13 mouse cellular contexts compared by ENCODE assay signal in genomic region chr6:85218684-85219445, GRCm38 (mm10). TPM values are rescaled to one million over a fixed set of nuclear protein-coding genes. Genes with fewer than 3 reads are reported as not detected.
A peak's percentile ranks its signal among the peaks of the same experiment; 100 is the strongest.
DNase-seq lines count a peak whose midpoint lies in the region; ATAC-seq lines count a peak whose summit lies in the region.
"Had no signal": no experiment of that assay in that cellular context is flagged by ENCODE, and none has a peak within 500 bp of the region (broad histone marks: within the 10 kb centered on the region; RNA-seq: fewer than 3 reads in every experiment).

No protein-coding gene starts in this region.

- H3K4me1 ChIP-seq in embryonic facial prominence, embryonic 10.5 days: peaks cover 66% of the 10 kb centered on the region
- H3K4me1 ChIP-seq in hindbrain, embryonic 14.5 days (replicated peaks; ENCODE audit: control insufficient read depth, insufficient read depth, low read length): no peaks in the 10 kb centered on the region

- H3K27me3 ChIP-seq in embryonic facial prominence, embryonic 10.5 days (replicated peaks; ENCODE audit: low read depth, poor library complexity, severe bottlenecking): peaks cover 14% of the 10 kb centered on the region; the same call in 1 of the 2 replicates
- H3K27me3 ChIP-seq in hindbrain, embryonic 14.5 days (ENCODE audit: control insufficient read depth, insufficient read depth, low read length): no peaks in the 10 kb centered on the region
- H3K27me3 ChIP-seq: kidney, embryonic 15.5 days had no signal

- H3K27ac ChIP-seq in embryonic facial prominence, embryonic 10.5 days (replicated peaks): peak overlapping the region; percentile 77
- no peak overlapping the region for H3K27ac ChIP-seq in hindbrain, embryonic 14.5 days
- H3K27ac ChIP-seq: kidney, embryonic 15.5 days had no signal

- no peak overlapping the region for H3K4me2 ChIP-seq in hindbrain, embryonic 14.5 days (replicated peaks)
- H3K4me2 ChIP-seq: kidney, embryonic 15.5 days had no signal

- no peaks in the 10 kb centered on the region for H3K36me3 ChIP-seq in embryonic facial prominence, embryonic 10.5 days (replicated peaks)
- H3K36me3 ChIP-seq in hindbrain, embryonic 14.5 days (replicated peaks; ENCODE audit: control insufficient read depth, insufficient read depth): no peaks in the 10 kb centered on the region
- H3K36me3 ChIP-seq: kidney, embryonic 15.5 days had no signal

- WGBS in embryonic facial prominence, embryonic 10.5 days: 36% methylated on average over 5 of the region's 5 CpGs
- WGBS in hindbrain, embryonic 14.5 days: 39% methylated on average over 5 of the region's 5 CpGs

- no peaks in the 10 kb centered on the region for H3K9me3 ChIP-seq in embryonic facial prominence, embryonic 10.5 days
- no peaks in the 10 kb centered on the region for H3K9me3 ChIP-seq in hindbrain, embryonic 14.5 days (ENCODE audit: control insufficient read depth, low read length)
- H3K9me3 ChIP-seq: kidney, embryonic 15.5 days had no signal

- H3K9ac ChIP-seq in hindbrain, embryonic 14.5 days: no peak overlapping the region
- H3K9ac ChIP-seq: kidney, embryonic 15.5 days had no signal

- peak; percentile 47; the same call in 1 of the 2 replicates for ATAC-seq in hindbrain, embryonic 14.5 days (ENCODE audit: low FRiP score)
- ATAC-seq: lung, postnatal 0 days had no signal

- no peak overlapping the region for H3K4me3 ChIP-seq in embryonic facial prominence, embryonic 10.5 days
- H3K4me3 ChIP-seq in hindbrain, embryonic 14.5 days (replicated peaks; ENCODE audit: low read length): no peak overlapping the region
- H3K4me3 ChIP-seq: kidney, embryonic 15.5 days had no signal

- DNase-seq in frontal cortex, postnatal 36 days (ENCODE audit: low spot score in 2 of 2): peak; percentile 38 to 65
- no peak for DNase-seq in frontal cortex, postnatal 25 days (ENCODE audit: low spot score in 2 of 2)
- DNase-seq in 3T3-L1 (ENCODE audit: low read depth, low spot score): peak; percentile 59
- DNase-seq in embryonic facial prominence, embryonic 10.5 days (ENCODE audit: low spot score): peak; percentile 53
- no peak for DNase-seq in hindbrain, embryonic 14.5 days (ENCODE audit: low spot score)
- no peak for DNase-seq in retina, postnatal 1 day
- DNase-seq in B cell, adult 2 months: no peak
- no peak for DNase-seq in urinary bladder, postnatal 10 days (ENCODE audit: low spot score)
- DNase-seq: cerebellum, adult 11 months; heart, postnatal 36 days had no signal

RNA-seq across cellular contexts. Expression of gene Emx1, which starts 31.6 kb away (rescaled TPM):
- 2.6 and 2.9 TPM in 2 replicates for polyA plus RNA-seq in embryonic facial prominence, embryonic 10.5 days (2016; fragmentation: Nextera tagmentation; extraction: Ambion mirVana)
- polyA plus RNA-seq in hindbrain, embryonic 14.5 days (2014; fragmentation: Nextera tagmentation; extraction: Ambion mirVana): not detected in 2 replicates
- polyA plus RNA-seq: lung, postnatal 0 days; stomach, embryonic 14.5 days had no signal

Comparison
In these comparisons a context has a peak if more than half of its experiments do, and no peak if none do; other contexts are left out.
1. DNase-seq: peak in frontal cortex, postnatal 36 days (2 of 2), 3T3-L1 (single experiment) and embryonic facial prominence, embryonic 10.5 days (single experiment); none in frontal cortex, postnatal 25 days (0 of 2), hindbrain, embryonic 14.5 days (single experiment), retina, postnatal 1 day (single experiment), B cell, adult 2 months (0 of 2) and urinary bladder, postnatal 10 days (single experiment).